Mouse (Mus musculus): ENCODE measurements around the gene Usp27x. TPM values are rescaled to one million over a fixed set of nuclear protein-coding genes. Genes with fewer than 3 reads are reported as not detected.

Gene Usp27x
- 0.99 and 1.0 TPM in 2 replicates for polyA plus RNA-seq (2015; fragmentation: Nextera tagmentation; extraction: Ambion mirVana)

DNA sequence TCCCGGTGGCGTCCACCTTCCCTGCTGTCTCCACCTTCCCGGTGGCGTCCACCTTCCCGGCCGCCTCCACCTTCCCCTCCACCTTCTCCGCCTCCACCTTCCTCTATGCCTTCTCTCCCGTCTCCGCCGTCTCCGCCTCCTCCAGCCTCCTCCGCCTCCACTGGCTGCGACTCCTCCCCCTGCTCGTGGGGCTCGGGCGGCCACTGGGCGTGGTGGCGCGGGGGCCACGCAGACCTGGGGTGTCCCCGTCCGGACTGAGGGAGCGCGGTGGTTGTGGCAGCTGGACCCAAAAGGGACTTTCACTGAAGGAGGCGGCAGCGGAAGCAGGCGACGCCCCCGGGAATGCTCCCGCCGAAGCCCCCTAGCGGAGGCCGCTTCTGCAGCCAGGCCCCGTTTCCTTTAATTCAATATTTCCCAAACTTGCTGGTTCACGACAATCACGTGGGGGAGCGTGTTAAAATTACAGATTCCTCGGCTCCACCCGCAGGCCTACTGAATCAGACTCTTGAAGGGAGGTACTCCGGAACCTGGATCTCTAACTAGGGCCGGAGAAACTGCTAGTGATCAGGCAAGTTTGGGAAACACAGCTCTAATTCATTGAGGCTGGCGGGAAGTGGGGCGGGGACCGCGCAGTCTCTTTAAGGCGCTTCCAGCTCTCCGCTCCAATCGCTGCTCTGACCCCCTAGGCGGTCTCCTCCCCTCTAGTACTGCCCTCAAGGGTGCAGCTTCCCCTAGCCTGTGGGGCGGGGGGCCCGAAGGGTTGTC, at the start of gene Usp27x:
TSS of gene Usp27x (minus strand) at position 115 of the 765 bp plus-strand sequence.
- peak; percentile 92 for ATAC-seq (ENCODE audit: low FRiP score, low read depth)
- Histone ChIP-seq H3K27me3 (no peaks in the 10 kb centered on the region), H3K4me2 (replicated peaks) (peak within 1 kb of the TSS; percentile 71), H3K27ac (peak within 1 kb of the TSS; percentile 85), H3K4me3 (peak within 1 kb of the TSS; percentile 58), H3K36me3 (no peaks in the 10 kb centered on the region), H3K4me1 (peaks cover 3% of the 10 kb centered on the region; the same call in 1 of the 2 replicates), H3K9ac (peak within 1 kb of the TSS; percentile 73), H3K9me3 (no peaks in the 10 kb centered on the region)
- 13% methylated on average over 48 of the region's 51 CpGs for WGBS

DNA sequence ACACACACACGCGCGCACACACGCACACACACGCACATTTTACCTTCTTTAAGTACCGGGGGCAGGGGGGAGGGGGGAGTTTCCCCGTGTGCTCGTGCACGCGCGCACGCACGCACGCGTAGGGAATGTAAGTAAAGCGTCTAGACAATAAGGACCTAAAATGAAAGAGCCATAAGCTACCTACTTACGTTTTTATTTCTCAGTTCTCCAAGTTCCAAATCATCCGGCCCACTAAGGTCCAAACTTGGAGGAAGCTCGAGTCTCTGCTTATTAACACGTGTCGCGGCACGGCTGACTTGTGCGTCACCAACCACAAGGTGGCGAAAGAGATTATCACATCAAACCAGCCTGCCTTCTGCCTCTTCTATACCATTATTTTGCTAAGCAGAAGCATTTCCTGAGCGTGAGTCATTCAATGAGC, 47.1 kb upstream of the Usp27x start:
- WGBS, result 26% methylated on average over 24 of the region's 26 CpGs
- Histone ChIP-seq H3K27ac (no peak overlapping the region), H3K9me3 (no peaks in the 10 kb centered on the region)

DNA sequence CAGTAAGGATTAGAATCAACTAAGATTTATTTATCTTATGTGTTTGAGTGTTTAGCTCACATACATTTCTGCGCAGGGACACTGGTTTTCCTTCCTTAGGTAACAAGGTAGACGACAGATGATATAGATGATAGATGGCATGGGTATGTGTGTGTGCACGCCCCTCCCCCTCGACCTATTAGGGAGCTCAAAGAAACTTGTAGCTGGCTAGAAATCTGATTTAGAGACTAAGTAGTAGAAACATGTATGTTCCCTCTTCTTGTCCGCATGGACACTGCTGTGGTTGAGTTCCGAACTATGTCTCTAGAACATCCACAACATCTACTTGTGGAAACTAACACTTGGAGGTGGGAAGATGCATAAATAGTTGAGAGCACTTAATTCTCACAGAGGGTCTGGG, 46.5 kb upstream of the Usp27x start:
- Histone ChIP-seq H3K4me2 (replicated peaks) (peak overlapping the region; percentile 62), H3K9ac (peak overlapping the region; percentile 60), H3K27ac (no peak overlapping the region), H3K4me3 (peak overlapping the region; percentile 51), H3K27me3 (no peaks in the 10 kb centered on the region), H3K9me3 (no peaks in the 10 kb centered on the region), H3K36me3 (no peaks in the 10 kb centered on the region), H3K4me1 (no peaks in the 10 kb centered on the region)
- 66% methylated on average over 6 of the region's 6 CpGs for WGBS
- no peak for ATAC-seq (ENCODE audit: low FRiP score, low read depth)

More for the DNA sequence above, 47.1 kb upstream of the Usp27x start:
- H3K4me2 ChIP-seq (replicated peaks), result peak overlapping the region; percentile 62
- peak; percentile 64; the same call in 1 of the 2 replicates for ATAC-seq (ENCODE audit: low FRiP score, low read depth)
- H3K27me3 ChIP-seq, result no peaks in the 10 kb centered on the region
- H3K4me3 ChIP-seq, result peak overlapping the region; percentile 51
- peak overlapping the region; percentile 60 for H3K9ac ChIP-seq
- H3K36me3 ChIP-seq, result no peaks in the 10 kb centered on the region
- H3K4me1 ChIP-seq, result no peaks in the 10 kb centered on the region

DNA sequence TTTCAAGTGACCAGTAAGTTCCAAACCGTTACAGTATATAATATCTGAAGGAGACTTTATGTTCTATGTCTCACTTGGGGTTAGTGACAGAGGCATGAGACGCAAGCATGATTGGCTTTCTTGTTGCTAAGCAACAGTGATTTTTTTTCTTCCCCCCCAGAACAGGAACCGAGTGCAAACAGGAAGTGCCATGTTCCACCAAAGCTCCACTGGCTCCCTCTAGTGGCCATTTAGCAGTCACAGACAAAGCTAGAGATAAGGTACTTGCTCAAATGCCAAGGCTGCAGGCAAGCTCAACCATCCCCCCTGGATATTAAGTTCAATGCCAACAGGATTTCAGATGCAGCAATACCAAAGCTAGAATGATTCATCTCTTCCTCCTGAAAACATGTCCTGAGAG, 45.4 kb upstream of the Usp27x start:
- Histone ChIP-seq H3K27me3 (no peaks in the 10 kb centered on the region), H3K9me3 (no peaks in the 10 kb centered on the region), H3K9ac (no peak overlapping the region), H3K4me3 (no peak overlapping the region), H3K27ac (no peak overlapping the region), H3K4me2 (replicated peaks) (no peak overlapping the region), H3K4me1 (no peaks in the 10 kb centered on the region), H3K36me3 (no peaks in the 10 kb centered on the region)
- WGBS, result 29% methylated on average over 3 of the region's 3 CpGs
- peak; percentile 73; the same call in 1 of the 2 replicates for ATAC-seq (ENCODE audit: low FRiP score, low read depth)

DNA sequence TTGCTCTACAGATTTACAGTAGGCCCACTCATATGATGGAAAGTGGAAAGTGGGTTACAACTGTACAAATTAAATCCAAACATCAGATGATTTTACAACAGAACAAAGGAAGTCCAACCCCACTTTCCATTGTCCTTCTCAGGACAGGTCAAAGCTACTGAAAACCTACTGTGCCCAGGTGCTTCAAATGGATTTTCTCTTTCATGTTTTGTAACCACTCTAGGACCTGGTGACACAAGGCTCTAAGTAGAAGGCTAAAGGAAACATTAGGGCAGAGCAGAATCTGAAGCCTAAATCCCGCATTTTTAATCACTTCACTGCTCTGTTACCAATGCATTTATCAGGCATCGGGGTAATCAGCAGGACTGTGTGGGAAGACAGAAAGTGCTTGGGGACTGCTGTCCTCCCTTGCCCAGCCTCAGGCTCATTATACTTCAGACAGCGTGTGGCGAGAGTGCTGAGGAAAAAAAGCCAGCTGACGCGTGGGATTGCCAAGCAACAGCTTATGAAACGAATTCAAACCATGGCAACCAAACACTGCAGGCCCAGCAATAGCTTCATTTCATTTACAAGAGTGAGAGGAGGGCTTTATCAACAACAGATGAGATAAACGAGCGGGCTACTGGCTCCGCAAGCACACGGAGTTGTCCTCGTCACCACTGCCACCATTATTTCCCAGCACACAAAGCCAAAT, 40.7 kb upstream of the Usp27x start:
- 47% methylated on average over 12 of the region's 12 CpGs for WGBS
- Histone ChIP-seq H3K4me3 (no peak overlapping the region), H3K27ac (no peak overlapping the region), H3K9me3 (no peaks in the 10 kb centered on the region), H3K9ac (no peak overlapping the region), H3K27me3 (no peaks in the 10 kb centered on the region), H3K36me3 (no peaks in the 10 kb centered on the region), H3K4me1 (no peaks in the 10 kb centered on the region), H3K4me2 (replicated peaks) (no peak overlapping the region)
- no peak for ATAC-seq (ENCODE audit: low FRiP score, low read depth)

- Histone ChIP-seq H3K27me3 (no peaks in the 10 kb centered on the region), H3K4me1 (no peaks in the 10 kb centered on the region), H3K36me3 (no peaks in the 10 kb centered on the region), H3K27ac (no peak overlapping the region), H3K4me2 (replicated peaks) (no peak overlapping the region), H3K9ac (no peak overlapping the region), H3K9me3 (no peaks in the 10 kb centered on the region), H3K4me3 (no peak overlapping the region)
- no peak for ATAC-seq (ENCODE audit: low FRiP score, low read depth)
- 69% methylated on average over 6 of the region's 6 CpGs for WGBS
Observed at GRCm38 (mm10) chrX:7415308-7415707, 39.7 kb upstream of the Usp27x start.

DNA sequence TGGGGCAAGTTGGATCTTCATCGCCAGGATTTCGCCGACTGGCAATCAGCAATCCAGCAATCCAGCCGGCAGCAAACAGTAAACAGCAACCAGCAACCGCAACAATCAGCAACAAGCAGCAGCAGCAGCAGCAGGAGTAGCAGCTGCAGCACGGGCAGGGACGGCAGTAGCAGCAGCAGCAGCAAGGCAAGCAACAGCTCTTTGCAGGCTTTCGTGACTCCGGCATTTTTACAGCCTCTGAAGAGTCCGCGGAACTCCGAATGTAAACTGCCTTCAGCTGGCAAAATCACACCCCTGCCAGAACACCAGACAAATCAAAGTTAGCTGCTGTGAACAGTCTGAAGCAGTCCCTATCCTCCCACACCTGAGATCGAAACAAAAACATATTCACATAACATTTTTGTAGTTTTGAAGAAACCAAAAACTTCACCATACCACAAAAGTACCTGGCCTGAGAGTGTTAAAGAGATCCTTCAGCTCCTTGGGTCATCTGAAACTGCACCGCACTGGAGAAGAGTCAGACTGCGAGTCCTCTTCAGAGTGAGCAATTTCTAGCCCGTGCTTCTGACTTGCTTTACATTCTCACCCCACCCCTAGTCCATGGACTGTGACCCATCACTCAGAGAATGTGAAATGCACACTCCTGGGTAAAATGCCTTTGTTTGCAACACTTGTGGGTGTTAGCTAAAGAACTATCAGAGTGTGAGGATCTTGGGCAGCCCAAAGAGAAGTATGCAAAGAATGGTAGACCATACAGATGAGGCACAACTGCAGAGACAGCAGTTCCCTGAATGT, 36.8 kb upstream of the Usp27x start:
- WGBS, result 46% methylated on average over 16 of the region's 16 CpGs
- H3K27me3 ChIP-seq, result no peaks in the 10 kb centered on the region
- peak overlapping the region; percentile 50 for H3K4me2 ChIP-seq (replicated peaks)
- H3K4me1 ChIP-seq, result no peaks in the 10 kb centered on the region
- ATAC-seq (ENCODE audit: low FRiP score, low read depth), result no peak
- H3K9ac ChIP-seq, result peak overlapping the region; percentile 56; the same call in 1 of the 2 replicates
- H3K27ac ChIP-seq, result no peak overlapping the region
- no peaks in the 10 kb centered on the region for H3K9me3 ChIP-seq
- H3K36me3 ChIP-seq, result no peaks in the 10 kb centered on the region
- H3K4me3 ChIP-seq, result peak overlapping the region; percentile 12; the same call in 1 of the 2 replicates

DNA sequence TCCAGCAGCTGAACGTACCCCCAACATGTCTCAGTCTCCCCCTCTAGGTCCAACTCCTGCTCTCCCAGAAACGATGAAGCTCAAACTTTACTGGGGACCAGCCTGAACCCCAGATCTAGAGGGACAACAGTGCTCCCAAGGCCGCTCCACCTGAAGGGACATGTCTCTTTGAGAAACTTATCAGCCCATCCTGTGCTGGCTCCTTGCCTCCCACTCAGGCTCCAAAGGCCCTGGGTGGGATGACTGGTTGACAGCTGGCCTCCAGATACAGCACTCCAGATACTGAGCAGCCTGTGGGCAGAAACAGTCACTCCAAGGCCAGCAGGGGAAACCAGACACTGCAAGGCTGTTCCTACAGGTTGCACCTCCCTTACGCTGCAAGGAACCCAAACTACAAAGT, 956 bp upstream of the Usp27x start:
- ATAC-seq (ENCODE audit: low FRiP score, low read depth), result peak; percentile 21; the same call in 1 of the 2 replicates
- Histone ChIP-seq H3K36me3 (no peaks in the 10 kb centered on the region), H3K9me3 (no peaks in the 10 kb centered on the region), H3K4me2 (replicated peaks) (peak overlapping the region; percentile 71), H3K4me1 (peaks cover 3% of the 10 kb centered on the region; the same call in 1 of the 2 replicates), H3K9ac (peak overlapping the region; percentile 31; the same call in 1 of the 2 replicates), H3K27ac (peak overlapping the region; percentile 85), H3K27me3 (no peaks in the 10 kb centered on the region), H3K4me3 (peak overlapping the region; percentile 58)
- 46% methylated on average over 4 of the region's 4 CpGs for WGBS

GRCm38 (mm10) chrX:7375322-7375715, 311 bp downstream of the Usp27x start:
- H3K4me1 ChIP-seq, result peaks cover 3% of the 10 kb centered on the region; the same call in 1 of the 2 replicates
- H3K9me3 ChIP-seq, result no peaks in the 10 kb centered on the region
- no peaks in the 10 kb centered on the region for H3K27me3 ChIP-seq
- ATAC-seq (ENCODE audit: low FRiP score, low read depth), result peak; percentile 22
- peak overlapping the region; percentile 58 for H3K4me3 ChIP-seq
- peak overlapping the region; percentile 85 for H3K27ac ChIP-seq
- 16% methylated on average over 17 of the region's 40 CpGs for WGBS
- H3K36me3 ChIP-seq, result no peaks in the 10 kb centered on the region
- H3K9ac ChIP-seq, result peak overlapping the region; percentile 73
- peak overlapping the region; percentile 71 for H3K4me2 ChIP-seq (replicated peaks)

DNA sequence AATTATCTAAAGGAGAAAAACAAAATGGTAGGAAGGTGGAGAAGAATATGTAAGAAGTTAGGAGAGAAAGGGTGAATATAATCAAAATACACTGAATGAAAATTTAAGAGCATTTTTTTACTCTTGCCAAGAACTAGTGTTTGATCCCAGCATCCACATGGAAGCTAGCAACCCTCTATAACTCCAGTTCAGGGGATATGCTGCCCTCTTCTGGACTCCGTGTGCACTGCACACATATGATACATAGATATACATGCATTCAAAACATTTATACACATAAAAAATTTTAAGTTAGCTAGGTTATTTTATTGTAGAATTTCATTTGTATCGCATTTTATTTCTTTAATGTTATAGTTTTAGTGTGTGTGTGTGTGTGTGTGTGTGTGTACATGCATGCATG, 50.2 kb downstream of the Usp27x start:
- H3K27ac ChIP-seq, result no peak overlapping the region
- H3K9me3 ChIP-seq, result no peaks in the 10 kb centered on the region
- no peak overlapping the region for H3K9ac ChIP-seq
- WGBS, result 50% methylated on average over 2 of the region's 2 CpGs
- H3K4me1 ChIP-seq, result no peaks in the 10 kb centered on the region
- H3K4me3 ChIP-seq, result no peak overlapping the region
- no peaks in the 10 kb centered on the region for H3K36me3 ChIP-seq
- no peaks in the 10 kb centered on the region for H3K27me3 ChIP-seq
- no peak for ATAC-seq (ENCODE audit: low FRiP score, low read depth)
- no peak overlapping the region for H3K4me2 ChIP-seq (replicated peaks)

DNA sequence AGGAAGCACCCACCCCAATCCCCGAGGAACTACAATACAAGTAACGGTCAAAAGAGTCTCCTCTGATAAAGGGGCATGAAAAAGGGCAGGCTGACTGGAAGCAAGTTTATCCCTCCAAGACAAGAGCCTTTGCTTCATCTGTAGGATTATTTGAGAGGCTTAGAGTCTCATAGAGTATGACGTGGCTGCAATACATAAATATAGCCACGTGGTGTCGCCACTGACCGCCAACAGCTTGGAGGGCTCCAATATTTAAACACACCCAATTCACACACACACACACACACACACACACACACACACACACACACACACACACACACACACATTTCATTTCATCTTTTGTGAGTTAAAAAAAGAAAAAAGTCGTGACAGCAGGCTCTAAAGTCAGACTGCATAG, 53.3 kb downstream of the Usp27x start:
- Histone ChIP-seq H3K9me3 (no peaks in the 10 kb centered on the region), H3K9ac (no peak overlapping the region), H3K4me1 (no peaks in the 10 kb centered on the region), H3K36me3 (no peaks in the 10 kb centered on the region), H3K27me3 (no peaks in the 10 kb centered on the region), H3K4me3 (no peak overlapping the region), H3K27ac (no peak overlapping the region), H3K4me2 (replicated peaks) (no peak overlapping the region)
- ATAC-seq (ENCODE audit: low FRiP score, low read depth), result no peak
- WGBS, result 11% methylated on average over 7 of the region's 7 CpGs
